Mouse (Mus musculus) gastrocnemius, adult 8-10 months (tissue): ENCODE measurements at regions not wholly inside any gene's neighbourhood (a gene's known extent, or its start where the extent isn't known, plus 50 kb on each side); places are given as distances from the start of the nearest gene placed in this dataset.

Experiments
- DNase-seq, 2 experiments: peaks; one replicate each; pipeline ENCODE4 v3.0.0; 2022; ENCODE audit warnings: low spot score in 2 of 2

DNA sequence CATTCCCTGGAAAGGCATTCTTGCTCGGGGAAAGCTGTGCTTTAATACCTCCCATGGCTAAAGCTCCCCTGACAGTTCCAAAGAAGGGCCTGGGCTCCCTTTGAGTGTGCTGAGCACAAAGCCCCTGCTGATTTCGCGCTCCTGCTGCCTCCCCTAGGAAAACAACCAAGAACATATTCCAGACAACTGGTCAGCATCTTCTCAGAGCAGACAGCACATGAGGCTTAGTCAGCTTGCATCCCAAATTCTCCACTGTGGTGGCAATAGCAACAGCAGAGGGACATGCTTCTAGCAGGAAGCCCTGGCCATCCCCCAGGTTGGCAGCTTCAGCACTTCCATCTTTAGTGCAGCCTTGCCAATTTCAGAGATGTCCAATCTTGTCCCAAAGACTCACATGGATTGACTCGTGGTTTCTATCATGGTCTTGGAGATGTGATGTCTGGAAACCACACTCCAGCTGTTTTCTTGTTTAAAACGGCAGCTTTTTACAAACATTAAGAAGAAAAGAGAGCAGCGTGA lies 163.8 kb downstream of the Snx19 start:
- DNase-seq: peak in 1 of 2 experiments; percentile 17

- no peak for DNase-seq
Measured at GRCm38 (mm10) chr9:30581271-30581821, 154.4 kb downstream of the Snx19 start.

- DNase-seq: no peak
Measured at GRCm38 (mm10) chr9:30580500-30580899, 153.6 kb downstream of the Snx19 start.

- DNase-seq: peak; percentile 12 to 43
Measured at GRCm38 (mm10) chr9:30578213-30578612, 151.3 kb downstream of the Snx19 start.

DNA sequence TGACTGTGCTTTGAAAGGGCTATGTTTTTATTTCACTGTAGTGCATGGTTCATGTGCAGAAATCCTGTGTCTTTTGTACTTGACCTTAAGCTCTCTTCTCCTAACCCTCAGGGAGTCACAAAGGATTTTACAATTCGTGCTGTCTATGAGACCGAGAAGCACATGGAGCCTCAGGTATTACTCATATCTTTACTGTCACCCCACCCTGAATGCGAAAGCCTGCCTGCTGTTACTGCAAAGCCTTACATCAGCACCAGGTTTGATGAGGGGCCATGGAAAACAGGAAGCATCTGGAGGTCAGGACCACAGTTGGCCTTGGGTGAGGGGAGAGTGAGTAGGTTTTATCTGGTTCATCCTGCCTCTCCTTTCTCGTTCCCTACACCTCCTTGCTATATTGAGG lies 150.3 kb downstream of the Snx19 start:
- no peak for DNase-seq

GRCm38 (mm10) chr9:30575531-30575930 lies 148.6 kb downstream of the Snx19 start:
- no peak for DNase-seq

DNA sequence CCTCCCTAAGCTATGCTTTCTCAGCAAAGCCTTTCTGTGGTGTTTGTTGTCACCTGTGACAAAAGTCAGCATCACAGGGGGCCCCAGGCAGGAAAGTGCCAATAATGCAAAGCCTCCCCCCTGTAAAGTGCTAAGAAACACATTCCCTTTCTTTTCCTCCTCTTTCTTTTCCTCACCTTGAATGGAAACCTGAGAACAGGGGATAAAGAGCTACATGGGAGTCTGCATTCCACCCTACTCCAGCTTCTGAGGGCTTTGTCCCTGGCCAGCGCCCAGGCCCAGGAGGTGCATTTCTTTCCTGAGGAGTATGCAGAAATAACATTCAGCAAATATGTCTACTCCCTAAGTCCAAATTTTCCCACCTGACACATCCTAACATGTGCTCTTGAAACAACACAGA lies 146.4 kb downstream of the Snx19 start:
- no peak for DNase-seq

GRCm38 (mm10) chr9:30571014-30571413 lies 144.1 kb downstream of the Snx19 start:
- no peak for DNase-seq

DNA sequence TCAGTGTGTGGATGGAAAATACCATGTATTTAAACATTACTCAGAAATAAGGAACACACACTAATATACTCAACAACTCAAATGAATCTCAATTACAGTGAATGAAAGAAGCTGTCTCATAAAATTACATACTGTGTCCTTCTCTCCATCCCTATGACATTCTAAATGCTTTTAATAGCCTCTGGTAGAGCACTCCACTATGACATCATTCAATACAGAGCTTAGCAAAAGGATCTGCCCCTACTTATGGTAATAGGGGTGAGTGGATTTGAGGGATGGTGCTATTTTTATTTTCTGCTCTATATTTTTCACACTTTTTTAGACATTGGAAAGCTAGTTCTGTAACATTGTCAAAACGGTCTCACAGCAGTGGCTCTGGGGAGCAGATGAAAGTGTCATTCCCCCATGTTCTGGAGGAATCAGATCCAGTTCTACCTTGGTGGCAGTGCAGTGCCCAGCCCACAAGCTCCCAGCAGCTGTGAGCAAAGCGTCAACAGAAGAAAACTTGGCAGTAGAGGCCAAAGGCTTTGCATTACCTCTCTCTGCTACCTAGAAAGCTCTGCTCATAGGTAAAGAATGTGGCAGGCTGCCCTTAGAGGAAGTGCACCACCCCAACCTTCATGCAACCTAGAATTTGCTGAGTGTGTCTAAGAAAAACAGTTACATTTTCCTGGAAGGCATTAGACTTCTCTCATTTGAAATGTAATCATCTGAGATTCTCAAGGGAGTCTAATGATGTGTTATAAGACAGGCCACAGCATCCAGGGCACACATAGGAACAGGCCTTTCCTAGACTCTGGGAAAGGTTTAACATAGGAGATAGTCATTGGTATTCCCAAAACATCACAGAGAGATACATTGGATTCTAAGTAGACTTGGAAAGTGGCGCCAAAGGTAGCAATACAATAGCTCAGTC lies 138.1 kb downstream of the Snx19 start:
- no peak for DNase-seq

DNA sequence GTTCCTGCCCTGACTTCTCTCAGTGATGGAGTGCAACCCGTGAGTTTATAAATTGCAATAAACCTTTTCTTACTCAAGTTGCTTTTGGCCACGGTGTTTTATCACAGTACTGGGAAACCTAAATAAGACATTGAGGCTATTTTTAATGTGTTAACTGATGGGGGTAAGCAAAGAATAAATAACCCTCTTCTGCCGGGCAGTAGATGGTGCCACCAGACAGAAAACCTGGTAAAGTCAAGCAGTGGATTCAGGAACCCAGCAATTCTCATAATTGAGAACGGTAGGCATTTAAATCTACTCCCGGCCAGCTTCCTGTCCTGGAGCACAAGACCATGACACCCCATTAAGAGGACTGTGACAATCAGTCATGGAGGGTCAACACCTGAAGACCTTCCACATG lies 136.5 kb downstream of the Snx19 start:
- no peak for DNase-seq

- DNase-seq: no peak
Measured at GRCm38 (mm10) chr9:30554908-30555307, 128.0 kb downstream of the Snx19 start.

- DNase-seq: peak; percentile 36 to 38
Measured at GRCm38 (mm10) chr9:30552721-30553120, 125.8 kb downstream of the Snx19 start.

- DNase-seq: no peak
Measured at GRCm38 (mm10) chr9:30549892-30550515, 123.1 kb downstream of the Snx19 start.

- no peak for DNase-seq
Measured at GRCm38 (mm10) chr9:30539858-30540257, 113.0 kb downstream of the Snx19 start.

DNA sequence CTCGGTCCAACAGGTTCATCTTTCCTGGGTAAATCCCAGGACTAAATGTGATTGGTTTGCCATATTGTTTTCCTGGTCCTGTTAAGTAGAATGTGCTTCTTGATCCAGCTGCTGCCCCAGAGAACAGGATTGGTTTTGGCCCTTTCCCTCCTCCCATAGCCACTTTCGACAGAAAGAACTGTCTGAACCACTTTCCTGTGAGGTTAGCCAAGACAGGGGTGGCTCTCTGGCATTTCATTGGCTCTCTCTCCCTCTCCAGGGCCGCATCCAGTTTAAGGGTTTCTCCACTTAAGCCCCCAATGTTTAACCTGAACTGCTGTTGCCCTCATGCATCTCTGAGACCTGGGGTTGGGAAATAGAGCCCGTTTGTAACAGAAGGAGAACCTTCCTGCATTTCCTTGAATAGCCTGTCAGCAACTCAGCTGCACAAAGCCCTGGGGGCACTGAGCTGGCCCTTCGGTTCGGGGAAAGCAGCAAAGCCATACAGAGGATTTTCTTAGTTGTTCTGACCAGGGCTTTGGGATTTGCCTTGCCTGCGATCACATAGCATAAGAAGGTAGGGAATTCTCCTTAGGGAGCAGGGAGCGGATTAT lies 109.7 kb downstream of the Snx19 start:
- no peak for DNase-seq

DNA sequence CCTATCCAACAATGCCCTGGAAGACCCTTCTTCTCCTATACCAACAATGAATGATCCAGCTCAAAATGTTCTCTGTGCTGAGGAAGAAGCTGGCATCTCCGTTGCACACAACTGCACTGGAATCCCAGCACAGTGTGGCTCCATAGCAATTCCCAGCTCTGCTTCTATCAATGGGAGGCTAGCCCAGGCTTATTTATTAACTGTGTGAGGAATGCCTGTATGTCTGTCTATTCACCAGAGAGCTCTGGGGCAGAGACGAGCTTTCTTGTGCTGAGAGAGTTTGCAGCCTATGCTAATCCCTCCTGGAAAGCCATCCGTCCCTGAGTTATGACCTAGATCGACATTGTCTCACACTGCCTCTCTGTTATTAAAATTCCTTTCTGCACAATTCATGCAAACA lies 108.1 kb downstream of the Snx19 start:
- DNase-seq: no peak

- no peak for DNase-seq
Measured at GRCm38 (mm10) chr9:30533780-30534343, 107.0 kb downstream of the Snx19 start.

- no peak for DNase-seq
Measured at GRCm38 (mm10) chr9:30533091-30533779, 106.3 kb downstream of the Snx19 start.

DNA sequence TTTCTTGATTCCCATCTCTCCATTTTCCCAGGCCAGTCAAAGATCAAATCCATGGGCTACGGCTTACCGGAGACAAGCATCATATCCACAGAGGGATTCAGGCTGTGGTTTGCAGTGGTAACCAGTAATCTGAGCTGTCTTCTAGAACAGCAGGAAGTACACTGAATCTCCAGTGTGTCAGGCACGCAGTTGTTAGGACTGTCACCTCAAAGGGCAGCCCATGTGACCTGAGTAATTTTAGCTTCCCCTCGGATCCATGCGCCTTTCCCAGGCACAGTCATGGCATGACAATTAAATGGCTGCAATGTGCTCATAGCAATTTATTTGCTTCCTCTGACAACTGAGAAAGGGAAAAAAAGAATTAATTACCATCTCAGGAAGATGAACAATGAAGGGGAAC lies 98.2 kb downstream of the Snx19 start:
- DNase-seq: no peak

DNA sequence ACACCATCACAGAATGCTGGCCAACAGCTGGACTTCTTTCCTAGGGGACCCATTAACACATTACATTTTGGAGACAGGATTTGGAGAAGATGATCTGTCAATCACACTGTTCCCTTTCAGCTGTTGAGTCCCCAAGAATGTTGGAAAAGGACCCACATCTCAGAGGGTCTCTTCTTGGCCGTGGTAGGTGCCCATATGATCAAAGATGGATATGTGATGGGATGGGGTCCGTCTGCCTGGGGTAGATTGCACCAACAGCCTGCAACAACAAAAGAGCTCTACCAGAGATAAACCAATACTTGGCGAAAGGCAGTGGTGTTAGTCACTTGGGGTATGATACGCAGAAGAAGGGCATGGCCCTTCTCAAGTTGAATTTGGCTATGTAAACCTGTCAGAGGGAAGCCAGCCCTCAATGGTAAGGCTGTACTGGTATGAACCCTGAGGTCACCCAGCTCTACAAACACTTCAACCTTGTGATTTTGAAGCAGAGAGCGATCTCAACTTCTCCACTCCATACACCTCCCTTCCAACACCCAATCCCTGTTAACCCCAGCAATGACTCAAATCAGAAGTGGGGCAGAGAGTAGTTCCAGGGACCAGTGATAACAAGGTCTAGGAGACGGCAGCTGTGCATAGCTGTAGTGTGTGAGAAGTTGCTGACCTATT lies 97.6 kb downstream of the Snx19 start:
- DNase-seq: no peak
